Mouse (Mus musculus): ENCODE data around the gene Olfr761.
"Not testable (repeated sequence)": the region's sequence is repeated elsewhere in the genome, so short reads cannot be mapped to it uniquely, and the experiment has no call there.

Olfr761 gene

GRCm38 (mm10) chr17:37952979-37953378 lies at the start of gene Olfr761:
Gene Olfr761, minus strand, starts transcription at chr17:37953079.
- DNase-seq (ENCODE audit: low spot score): no peak

GRCm38 (mm10) chr17:37995635-37996307 lies 42.9 kb upstream of the Olfr761 start:
- DNase-seq (ENCODE audit: low spot score): peak; percentile 64

GRCm38 (mm10) chr17:37990453-37990961 lies 37.6 kb upstream of the Olfr761 start:
- peak; percentile 15 for DNase-seq (ENCODE audit: low spot score)

DNA sequence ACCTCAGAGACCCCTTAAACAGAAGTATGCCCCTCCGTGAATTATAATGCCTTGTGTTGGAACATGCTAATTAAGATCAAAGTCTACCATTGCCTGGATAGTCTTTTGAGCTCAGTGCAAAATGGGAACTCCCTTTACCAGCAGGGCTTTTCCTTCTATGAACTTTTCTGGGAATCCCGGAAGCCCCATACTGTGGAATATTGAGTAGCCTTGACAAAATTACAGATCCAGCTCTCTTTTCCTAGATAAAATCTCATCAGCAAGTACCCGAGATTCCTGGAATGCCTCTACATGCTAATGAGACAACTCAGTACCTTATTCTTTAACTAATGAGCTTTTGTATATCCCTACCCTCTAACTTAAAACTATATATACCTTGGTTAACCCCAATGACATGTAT lies 20.7 kb upstream of the Olfr761 start:
- DNase-seq (ENCODE audit: low spot score): no peak

GRCm38 (mm10) chr17:37920248-37920647 lies 32.6 kb downstream of the Olfr761 start, which contains the start of gene Olfr128:
Gene Olfr128, plus strand, starts transcription at chr17:37920548.
- DNase-seq (ENCODE audit: low spot score): no peak

DNA sequence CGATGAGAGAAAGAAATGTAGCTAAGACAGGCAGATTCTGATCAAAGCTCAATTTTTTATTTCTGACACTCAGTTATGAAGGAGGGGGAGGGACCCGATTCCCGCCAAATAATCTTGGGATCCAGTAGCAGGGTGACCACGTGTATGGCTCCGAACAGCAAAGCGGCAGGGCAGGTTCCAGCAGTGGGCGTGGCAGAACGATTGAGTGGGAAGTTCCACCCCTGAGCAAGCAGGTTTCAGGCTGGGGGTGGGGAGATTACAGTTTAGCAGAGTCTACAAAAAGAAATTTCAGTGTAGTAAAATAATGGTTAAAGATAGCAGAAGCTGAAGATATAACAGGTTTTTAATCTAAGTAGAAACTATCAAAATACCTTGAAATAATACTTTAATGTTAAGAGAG lies 46.1 kb downstream of the Olfr761 start:
- DNase-seq (ENCODE audit: low spot score): not testable (repeated sequence)
